Mouse (Mus musculus) ES-E14 (cell line): ENCODE measurements around the gene Rph3a.

Experiments
- CHD2 ChIP-seq: IDR thresholded peaks from 2 replicates; pipeline ENCODE4 v1.6.1; 2014; ENCODE audit warnings: mild to moderate bottlenecking, low read depth, low read length, inconsistent platforms
- HCFC1 ChIP-seq: IDR thresholded peaks from 2 replicates; pipeline ENCODE4 v1.6.1; 2012; ENCODE audit warnings: low read length, inconsistent platforms, borderline replicate concordance; ENCODE audit not compliant: insufficient read depth
- ZC3H11A ChIP-seq: IDR thresholded peaks from 2 replicates; pipeline ENCODE4 v1.6.1; 2012; ENCODE audit warnings: low read depth, mild to moderate bottlenecking, inconsistent platforms, low read length, borderline replicate concordance

DNA sequence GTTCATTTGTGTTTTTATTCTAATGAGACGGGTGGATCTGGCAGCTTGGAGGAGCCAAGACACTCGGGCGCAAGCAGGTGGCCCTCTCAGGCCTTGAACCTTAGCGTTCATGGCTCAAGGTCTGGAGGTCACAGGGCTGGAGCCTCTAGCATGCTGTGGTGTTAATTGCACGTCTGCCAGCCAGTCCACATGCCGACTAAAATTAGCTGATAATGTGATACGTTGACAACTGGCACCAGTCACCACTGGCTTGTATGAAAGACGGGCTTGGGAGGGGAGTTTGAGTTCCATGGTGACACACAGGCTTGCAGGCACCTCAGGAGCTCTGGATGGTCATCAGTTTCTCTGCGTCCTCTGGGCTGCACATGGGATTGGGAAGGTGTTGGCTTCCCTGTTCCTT lies 31.9 kb upstream of the Rph3a start:
- TF ChIP-seq ZC3H11A (no peak), HCFC1 (no peak), CHD2 (no peak)
